Mouse (Mus musculus): Measurements from ENCODE around the gene Slc6a6. TPM values are rescaled to one million over a fixed set of nuclear protein-coding genes. Genes with fewer than 3 reads are reported as not detected.

Gene Slc6a6
- total RNA-seq (2023): 100 to 1,000 TPM; 195 to 242 TPM

GRCm38 (mm10) chr6:91683602-91684473 lies at the start of gene Slc6a6:
Gene Slc6a6, plus strand, starts transcription at chr6:91684053.

Other genes with a start within 250 kb of the Slc6a6 start
- 1 to 10 TPM; 4.0 to 4.4 TPM for gene Chchd4, start 210.5 kb upstream of the Slc6a6 start, total RNA-seq (2023)
- gene Tmem43, start 210.3 kb upstream of the Slc6a6 start, total RNA-seq (2023): 100 to 1,000 TPM; 103 to 106 TPM
- 10 to 100 TPM; 25.7 to 27.5 TPM for gene Xpc, start 168.2 kb upstream of the Slc6a6 start, total RNA-seq (2023)
- 10 to 100 TPM; 54.2 to 54.5 TPM for gene Lsm3, start 168.1 kb upstream of the Slc6a6 start, total RNA-seq (2023)
- not detected for gene Grip2, start 143.2 kb downstream of the Slc6a6 start, total RNA-seq (2023)
- 10 to 100 TPM; 18.6 to 22.7 TPM for gene Ccdc174, start 194.0 kb downstream of the Slc6a6 start, total RNA-seq (2023)
- gene 4930590J08Rik, start 218.8 kb downstream of the Slc6a6 start, total RNA-seq (2023): under 1 TPM; 0.70 to 0.82 TPM